Mouse (Mus musculus) left cerebral cortex, postnatal 4 days (tissue): ENCODE results near the gene Zfp692. TPM values are rescaled to one million over a fixed set of nuclear protein-coding genes. Genes with fewer than 3 reads are reported as not detected.

Source experiments
- DNase-seq: peaks from one replicate; pipeline ENCODE4 v3.0.0-alpha.2; 2022
- intact Hi-C: fragments of 180-260 bp; cut with DNase I; formaldehyde crosslinking; loops from one replicate; pipeline ENCODE4 v1.15.1; 2025
- total RNA-seq, 2 experiments: library from RNA; stranded (reverse); gene quantifications; 2 replicates each; pipeline ENCODE4 v1.2.3; 2021

The Zfp692 gene
- 10 to 100 TPM; 30.4 to 32.2 TPM for total RNA-seq

GRCm38 (mm10) chr11:58306860-58307308 lies at the start of gene Zfp692:
Gene Zfp692 (plus strand): TSS chr11:58307069.
- intact Hi-C loops: no loop called here
- peak; percentile 98 for DNase-seq

GRCm38 (mm10) chr11:58257816-58258215 lies 49.1 kb upstream of the Zfp692 start:
- intact Hi-C loops: no loop called here
- DNase-seq: no peak

- intact Hi-C loops: no loop called here
- no peak for DNase-seq
These were observed 46.7 kb upstream of the Zfp692 start for GRCm38 (mm10) chr11:58260156-58260555.

- intact Hi-C loops: no loop called here
- no peak for DNase-seq
These were observed 45.0 kb upstream of the Zfp692 start for GRCm38 (mm10) chr11:58261826-58262225.

GRCm38 (mm10) chr11:58262336-58262735 lies 44.5 kb upstream of the Zfp692 start:
- intact Hi-C loops: no loop called here
- no peak for DNase-seq

- intact Hi-C loops: no loop called here
- no peak for DNase-seq
These were observed 43.4 kb upstream of the Zfp692 start for GRCm38 (mm10) chr11:58263516-58263915.

- no peak for DNase-seq
- intact Hi-C loops: no loop called here
These were observed 42.3 kb upstream of the Zfp692 start for GRCm38 (mm10) chr11:58264546-58264945.

GRCm38 (mm10) chr11:58268285-58268684 lies 38.6 kb upstream of the Zfp692 start:
- no peak for DNase-seq
- intact Hi-C loops: no loop called here

- DNase-seq: no peak
- intact Hi-C loops: no loop called here
These were observed 32.3 kb upstream of the Zfp692 start, which contains the start of gene 4930438A08Rik for GRCm38 (mm10) chr11:58274572-58274971. Gene 4930438A08Rik (plus strand): TSS chr11:58274799.

- DNase-seq: no peak
- intact Hi-C loops: no loop called here
These were observed 31.1 kb upstream of the Zfp692 start for GRCm38 (mm10) chr11:58275756-58276155.

GRCm38 (mm10) chr11:58281970-58282496 lies 24.8 kb upstream of the Zfp692 start:
- DNase-seq: no peak
- intact Hi-C loops: no loop called here

- intact Hi-C loops: no loop called here
- no peak for DNase-seq
These were observed 24.4 kb upstream of the Zfp692 start for GRCm38 (mm10) chr11:58282518-58282917.

- intact Hi-C loops: no loop called here
- no peak for DNase-seq
These were observed 16.7 kb upstream of the Zfp692 start for GRCm38 (mm10) chr11:58289992-58290682.

GRCm38 (mm10) chr11:58290812-58291211 lies 16.1 kb upstream of the Zfp692 start:
- DNase-seq: no peak
- intact Hi-C loops: no loop called here

GRCm38 (mm10) chr11:58292791-58293190 lies 14.1 kb upstream of the Zfp692 start:
- DNase-seq: no peak
- intact Hi-C loops: no loop called here

GRCm38 (mm10) chr11:58297396-58297795 lies 9.5 kb upstream of the Zfp692 start:
- DNase-seq: no peak
- intact Hi-C loops: no loop called here

GRCm38 (mm10) chr11:58301057-58301456 lies 5.8 kb upstream of the Zfp692 start:
- intact Hi-C loops: loop anchor here (5.0 kb wide), 1 partner anchor 124 kb away; no protein-coding TSS in a partner anchor
- DNase-seq: peak; percentile 72

GRCm38 (mm10) chr11:58301837-58302754 lies 4.8 kb upstream of the Zfp692 start:
- intact Hi-C loops: loop anchor here (5.0 kb wide), 1 partner anchor 125 kb away; no protein-coding TSS in a partner anchor
- DNase-seq: peak; percentile 95

GRCm38 (mm10) chr11:58302774-58303445 lies 4.0 kb upstream of the Zfp692 start:
- DNase-seq: no peak
- intact Hi-C loops: loop anchor here (5.0 kb wide), 1 partner anchor 126 kb away; no protein-coding TSS in a partner anchor

- intact Hi-C loops: loop anchor here (5.0 kb wide), 1 partner anchor 126 kb away; no protein-coding TSS in a partner anchor
- DNase-seq: no peak
These were observed 3.3 kb upstream of the Zfp692 start for GRCm38 (mm10) chr11:58303594-58303993.
